Mouse (Mus musculus) kidney, adult 2 months (tissue): ENCODE data around the gene Vmn1r66. TPM values are rescaled to one million over a fixed set of nuclear protein-coding genes. Genes with fewer than 3 reads are reported as not detected.
"Not testable (repeated sequence)": the region's sequence is repeated elsewhere in the genome, so short reads cannot be mapped to it uniquely, and the experiment has no call there.

Experiments used
- DNase-seq: peaks from one replicate; pipeline ENCODE4 v3.0.0; 2021
- H3K27ac ChIP-seq: fragments of 200-500 bp; 2 replicates; pipeline ENCODE4 v1.5.1; 2012; ENCODE audit warnings: low read depth, low read length, control low read depth, inconsistent platforms; ENCODE audit not compliant: insufficient read depth
- H3K27me3 ChIP-seq: fragments of 200-500 bp; replicated peaks from 2 replicates; pipeline ENCODE4 v1.6.1; 2012; ENCODE audit warnings: mild to moderate bottlenecking, moderate library complexity, low read length, inconsistent platforms; ENCODE audit not compliant: control insufficient read depth, insufficient read depth
- H3K36me3 ChIP-seq: fragments of 200-500 bp; 2 replicates; pipeline ENCODE4 v1.6.1; 2012; ENCODE audit warnings: mild to moderate bottlenecking, moderate library complexity, low read length, inconsistent platforms; ENCODE audit not compliant: control insufficient read depth, insufficient read depth
- H3K4me1 ChIP-seq: fragments of 200-500 bp; 2 replicates; pipeline ENCODE4 v1.6.1; 2011; ENCODE audit warnings: low read length; ENCODE audit not compliant: control insufficient read depth, insufficient read depth
- H3K4me3 ChIP-seq: fragments of 200-500 bp; 2 replicates; pipeline ENCODE4 v1.5.1; 2011; ENCODE audit warnings: mild to moderate bottlenecking, low read depth, low read length, control low read depth; ENCODE audit not compliant: insufficient read depth
- CTCF ChIP-seq: fragments of 200-500 bp; conservative IDR thresholded peaks from 2 replicates; pipeline ENCODE4 v1.5.1; 2011; ENCODE audit warnings: low read depth, mild to moderate bottlenecking, control low read depth, low read length, moderate library complexity, mixed read lengths; ENCODE audit not compliant: insufficient read depth, insufficient read length
- POLR2A ChIP-seq: fragments of 200-500 bp; IDR thresholded peaks from one replicate; pipeline ENCODE4 v1.6.1; 2011; ENCODE audit warnings: low read depth, low read length, control low read depth
- WGBS: fragments of 180-500 bp; shearing (Covaris S2); methylation state at CpG from one replicate; pipeline ENCODE4 v1.1.7; 2018; 5-methylcytosine and 5-hydroxymethylcytosine counted together
- polyA plus RNA-seq: library from polyadenylated mRNA; depleted of rRNA; stranded (reverse); fragments of >200 nt; gene quantifications from 2 replicates; pipeline ENCODE4 v1.2.3, GENCODE M21; 2012; rRNA removed

Vmn1r66 gene
- polyA plus RNA-seq: not detected in 2 replicates

GRCm38 (mm10) chr7:10277906-10278305 lies at the start of gene Vmn1r66:
Gene Vmn1r66 (minus strand): TSS chr7:10278006.
- H3K4me3 ChIP-seq: no peak within 1 kb of the TSS
- no peak for TF ChIP-seq CTCF
- TF ChIP-seq POLR2A: no peak
- H3K36me3 ChIP-seq: no peaks in the 10 kb centered on the region
- H3K27ac ChIP-seq: no peak within 1 kb of the TSS
- no peak for DNase-seq
- H3K4me1 ChIP-seq: no peaks in the 10 kb centered on the region
- no peaks in the 10 kb centered on the region for H3K27me3 ChIP-seq

GRCm38 (mm10) chr7:10325462-10325861 lies 47.7 kb upstream of the Vmn1r66 start:
- not testable (repeated sequence) for DNase-seq, H3K27me3 ChIP-seq, H3K4me3 ChIP-seq, H3K4me1 ChIP-seq, H3K36me3 ChIP-seq, H3K27ac ChIP-seq
- 74% methylated on average over 19 of the region's 20 CpGs for WGBS

GRCm38 (mm10) chr7:10252075-10252474 lies 25.7 kb downstream of the Vmn1r66 start:
- Histone ChIP-seq H3K27me3 (no peaks in the 10 kb centered on the region), H3K27ac (no peak overlapping the region), H3K36me3 (no peaks in the 10 kb centered on the region), H3K4me3 (no peak overlapping the region), H3K4me1 (no peaks in the 10 kb centered on the region)
- no peak for DNase-seq
- WGBS: 91% methylated on average over 13 of the region's 13 CpGs
- TF ChIP-seq CTCF (no peak), POLR2A (no peak)

- no peaks in the 10 kb centered on the region for H3K27me3 ChIP-seq
- 74% methylated on average over 5 of the region's 5 CpGs for WGBS
- H3K4me3 ChIP-seq: no peak overlapping the region
- H3K36me3 ChIP-seq: no peaks in the 10 kb centered on the region
- no peaks in the 10 kb centered on the region for H3K4me1 ChIP-seq
- no peak for DNase-seq
- TF ChIP-seq CTCF (no peak), POLR2A (no peak)
- H3K27ac ChIP-seq: no peak overlapping the region
Measured at GRCm38 (mm10) chr7:10249146-10249545, 28.7 kb downstream of the Vmn1r66 start.

Other genes with a start within 250 kb of the Vmn1r66 start
- not detected in 2 replicates for gene Vmn2r50, start 224.7 kb downstream of the Vmn1r66 start, polyA plus RNA-seq
- not detected in 2 replicates for gene Vmn2r51, start 172.3 kb downstream of the Vmn1r66 start, polyA plus RNA-seq
- not detected in 2 replicates for gene Vmn2r52, start 101.4 kb downstream of the Vmn1r66 start, polyA plus RNA-seq
- not detected in 2 replicates for gene Vmn1r67, start 165.3 kb upstream of the Vmn1r66 start, polyA plus RNA-seq
- 0.20 and 0.31 TPM in 2 replicates for gene Zik1, start 217.4 kb upstream of the Vmn1r66 start, polyA plus RNA-seq